Mouse (Mus musculus): ENCODE results near the gene Acot3.
"Not testable (repeated sequence)": the region's sequence is repeated elsewhere in the genome, so short reads cannot be mapped to it uniquely, and the experiment has no call there.

Gene Acot3

GRCm38 (mm10) chr12:84042248-84042647 lies 9.7 kb upstream of the Acot3 start:
- no peak for DNase-seq (ENCODE audit: low spot score)

- no peak for DNase-seq (ENCODE audit: low spot score)
Measured at GRCm38 (mm10) chr12:84044045-84044444, 7.9 kb upstream of the Acot3 start.

GRCm38 (mm10) chr12:84046906-84047305 lies 5.0 kb upstream of the Acot3 start:
- no peak for DNase-seq (ENCODE audit: low spot score)

DNA sequence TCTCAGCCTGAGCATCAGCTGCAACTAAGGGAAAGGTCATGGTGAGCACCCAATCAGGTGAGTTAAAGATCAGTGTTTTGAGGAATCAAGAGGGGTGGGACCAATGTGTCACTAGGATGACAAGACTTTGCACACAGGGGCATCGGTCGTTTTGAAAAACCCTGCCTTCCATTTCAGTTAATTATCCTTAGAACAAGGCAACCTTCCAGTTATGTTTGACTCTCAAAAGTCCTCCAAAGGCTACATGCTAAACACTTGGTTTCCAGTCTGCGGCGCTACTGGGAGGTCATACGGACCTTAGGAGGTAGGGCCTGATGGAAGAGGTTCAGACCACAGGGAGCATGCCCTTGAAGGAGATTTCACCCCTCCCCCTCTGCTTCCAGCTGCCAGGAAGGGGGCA lies 1.2 kb upstream of the Acot3 start:
- not testable (repeated sequence) for DNase-seq (ENCODE audit: low spot score)

DNA sequence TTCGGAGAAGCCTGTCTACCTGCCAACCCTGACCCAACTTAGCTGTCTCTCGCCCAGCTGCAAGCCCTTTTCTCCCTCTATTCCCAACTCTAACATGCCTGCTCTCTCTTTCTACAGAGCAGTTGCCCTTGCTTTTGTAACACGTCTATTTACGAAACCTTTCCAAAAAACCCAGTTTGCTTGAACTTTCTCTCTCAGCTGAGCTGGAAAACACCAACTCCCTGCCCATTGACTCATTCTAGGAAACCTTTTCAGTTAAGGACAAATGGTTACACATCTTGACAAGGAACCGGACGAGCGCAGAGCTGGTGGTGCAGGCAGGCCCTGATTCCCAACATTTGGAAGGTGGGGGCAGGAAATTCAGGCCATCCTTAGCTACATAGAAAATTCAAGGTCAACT lies 665 bp downstream of the Acot3 start:
- no peak for DNase-seq (ENCODE audit: low spot score)

DNA sequence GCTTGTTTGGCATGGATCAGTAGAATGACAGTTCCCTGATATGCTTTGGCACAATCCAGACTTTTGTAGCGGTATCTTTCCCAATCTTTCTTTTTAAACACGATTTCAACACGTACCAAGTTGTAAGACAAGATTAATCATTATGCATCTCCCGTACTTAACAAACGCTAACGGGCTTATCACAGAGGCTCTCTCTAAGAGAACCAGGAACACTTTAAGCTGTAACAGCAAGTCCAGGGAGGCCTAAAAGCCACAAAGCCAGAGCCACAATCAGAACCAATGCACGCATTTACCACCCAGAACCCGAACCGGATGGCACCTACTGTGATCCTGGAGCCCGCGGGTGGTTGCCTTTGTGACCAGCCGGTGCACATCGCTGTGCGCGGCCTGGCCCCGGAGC lies 1.2 kb downstream of the Acot3 start:
- no peak for DNase-seq (ENCODE audit: low spot score)

DNA sequence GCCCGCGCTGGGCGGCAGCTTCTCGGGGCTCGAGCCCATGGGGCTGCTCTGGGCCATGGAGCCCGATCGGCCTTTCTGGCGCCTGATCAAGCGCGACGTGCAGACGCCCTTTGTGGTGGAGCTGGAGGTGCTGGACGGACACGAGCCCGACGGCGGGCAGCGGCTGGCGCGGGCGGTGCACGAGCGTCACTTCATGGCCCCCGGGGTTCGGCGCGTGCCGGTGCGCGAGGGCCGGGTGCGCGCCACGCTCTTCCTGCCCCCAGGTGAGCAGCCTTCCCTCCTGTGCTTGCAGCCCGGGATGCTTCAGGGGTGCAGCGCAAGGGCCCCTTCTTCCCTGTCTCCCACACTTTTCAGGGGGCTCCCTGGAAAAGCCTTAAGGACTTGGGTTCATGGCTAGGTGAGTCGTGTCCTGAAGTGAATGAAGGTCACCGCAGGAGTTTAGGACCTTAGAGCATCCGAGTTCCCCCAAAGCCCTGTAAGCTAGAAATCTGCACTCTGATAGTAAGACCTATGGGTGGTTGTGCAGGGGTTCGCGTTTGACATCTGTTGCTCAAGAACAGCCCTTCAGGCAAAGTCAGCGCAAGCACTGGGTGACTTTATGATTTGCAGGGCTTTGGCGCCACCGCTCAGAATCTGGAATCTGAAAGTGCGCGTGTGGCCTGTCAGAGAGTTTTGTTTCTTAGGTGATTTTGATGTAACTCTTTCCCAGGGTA lies 1.9 kb downstream of the Acot3 start:
- no peak for DNase-seq (ENCODE audit: low spot score)

DNA sequence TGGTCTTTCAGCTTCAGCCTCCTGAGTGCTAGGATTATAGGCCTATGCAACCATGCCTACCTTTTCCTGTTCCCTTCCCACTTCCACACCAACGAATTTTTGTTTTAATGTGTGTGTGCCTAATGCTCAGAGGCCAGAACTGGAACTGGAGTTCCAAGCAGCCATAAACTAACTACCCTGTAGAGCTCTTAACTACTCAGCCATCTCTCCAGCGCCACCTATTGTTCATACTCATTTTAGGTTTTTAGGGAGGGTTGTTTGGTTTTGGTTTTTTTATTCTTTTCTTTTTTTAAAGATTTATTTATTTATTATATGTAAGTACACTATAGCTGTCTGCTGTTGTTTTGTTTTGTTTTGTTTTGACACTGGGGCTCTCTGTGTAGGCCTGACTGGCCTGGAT lies 9.0 kb downstream of the Acot3 start:
- DNase-seq (ENCODE audit: low spot score), result no peak

GRCm38 (mm10) chr12:84062336-84062735 lies 10.4 kb downstream of the Acot3 start:
- DNase-seq (ENCODE audit: low spot score), result no peak

GRCm38 (mm10) chr12:84063228-84063627 lies 11.3 kb downstream of the Acot3 start:
- no peak for DNase-seq (ENCODE audit: low spot score)

GRCm38 (mm10) chr12:84063833-84064232 lies 11.9 kb downstream of the Acot3 start:
- DNase-seq (ENCODE audit: low spot score), result no peak

DNA sequence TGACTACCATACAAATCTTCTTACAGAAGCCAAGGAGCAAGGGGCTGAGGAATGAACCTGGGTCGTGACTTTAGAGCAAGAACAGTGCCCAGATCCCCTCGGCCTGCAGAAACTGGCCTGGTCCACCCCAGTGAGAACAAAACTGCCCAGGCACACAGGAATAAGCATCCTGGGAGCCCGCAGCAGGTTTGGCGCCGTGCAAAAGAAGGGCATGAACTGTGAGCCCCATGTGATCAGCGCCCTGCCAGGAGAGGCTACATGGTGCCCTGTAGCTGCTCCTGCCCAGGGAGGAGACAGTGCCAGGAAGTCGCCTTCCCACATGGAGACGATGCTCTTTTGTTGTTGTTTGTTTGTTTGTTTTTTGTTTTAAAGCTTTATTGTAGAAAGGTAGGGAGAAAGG lies 12.7 kb downstream of the Acot3 start:
- DNase-seq (ENCODE audit: low spot score), result no peak

DNA sequence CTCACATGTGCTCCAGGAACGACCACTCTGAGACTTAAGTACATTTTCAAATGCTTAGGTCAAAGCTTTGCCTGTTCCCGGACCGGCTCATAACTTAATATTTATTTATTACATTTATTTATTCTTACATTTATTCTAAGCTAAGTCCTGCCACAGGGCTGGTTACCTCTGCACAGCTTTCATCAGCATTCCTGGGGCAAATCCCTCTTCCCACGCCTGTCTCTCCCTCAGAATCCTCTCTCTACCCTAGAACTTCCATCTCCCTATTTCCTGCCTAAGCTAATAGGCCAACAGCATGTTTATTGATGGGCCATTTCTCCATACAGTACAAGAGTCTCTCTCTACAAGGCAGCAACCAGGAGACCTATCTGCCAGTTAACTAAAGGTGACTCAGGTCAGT lies 15.8 kb downstream of the Acot3 start:
- DNase-seq (ENCODE audit: low spot score), result no peak

DNA sequence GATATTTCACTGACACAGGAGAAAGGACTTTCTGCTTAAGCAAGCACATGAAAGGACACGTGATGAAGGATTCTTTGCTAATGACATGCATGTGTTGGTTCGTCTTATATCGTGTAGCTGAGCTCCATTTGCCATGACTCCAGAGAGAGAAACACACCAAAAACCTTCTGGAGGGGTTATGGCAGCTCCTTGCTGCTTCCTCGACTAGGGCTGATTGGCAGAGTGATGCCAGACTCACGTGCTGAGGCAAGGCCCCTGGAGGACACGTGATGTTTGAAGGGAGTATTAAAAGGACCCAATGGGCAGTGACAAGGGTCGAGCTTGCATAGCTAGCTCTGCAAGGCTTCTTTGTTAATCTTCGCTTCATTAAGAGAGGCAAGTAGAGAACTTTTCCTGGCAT lies 16.4 kb downstream of the Acot3 start:
- DNase-seq (ENCODE audit: low spot score), result no peak

DNA sequence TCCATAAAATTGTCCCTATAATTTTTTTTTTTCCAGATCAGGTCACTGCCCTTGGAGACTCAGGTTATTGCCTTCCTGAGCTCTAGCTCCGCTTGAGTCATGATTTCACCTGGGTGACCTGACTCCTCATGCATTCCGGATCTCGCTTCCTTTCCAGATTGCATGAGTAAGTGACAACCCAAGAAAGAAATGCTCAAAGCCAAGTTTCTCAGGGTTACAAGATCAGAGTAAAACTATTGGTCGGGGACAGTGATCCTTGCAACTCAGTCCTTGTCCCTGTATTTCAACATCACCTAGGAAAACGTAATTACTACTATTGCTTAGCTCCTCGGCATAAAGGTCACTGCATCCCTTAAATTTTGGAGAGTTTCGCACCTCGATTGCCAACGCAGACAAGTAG lies 17.0 kb downstream of the Acot3 start, which contains the start of gene Acot5:
Gene Acot5, plus strand, starts transcription at position 340 of the 400 bp plus-strand sequence.
- no peak for DNase-seq (ENCODE audit: low spot score)

GRCm38 (mm10) chr12:84069582-84069981 lies 17.6 kb downstream of the Acot3 start:
- peak; percentile 11 for DNase-seq (ENCODE audit: low spot score)

DNA sequence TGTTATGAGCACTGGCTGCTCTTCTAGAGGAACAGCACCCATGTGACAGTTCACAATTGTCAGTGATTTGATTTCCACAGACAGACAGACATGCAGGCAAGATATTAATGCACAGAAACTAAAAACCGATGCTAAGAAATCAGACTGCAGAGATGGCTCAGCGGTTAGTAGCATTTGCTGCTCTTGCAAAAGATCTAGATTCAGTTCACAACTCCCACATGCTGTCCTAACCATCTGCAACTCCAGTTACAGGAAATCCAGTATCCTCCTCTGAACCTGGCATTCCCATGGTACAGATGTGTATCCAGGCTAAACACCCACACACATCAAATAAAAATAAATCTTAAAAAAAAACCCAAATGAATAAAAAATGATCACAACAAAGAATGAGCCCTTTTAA lies 19.8 kb downstream of the Acot3 start:
- DNase-seq (ENCODE audit: low spot score), result no peak

GRCm38 (mm10) chr12:84077371-84077990 lies 25.5 kb downstream of the Acot3 start:
- DNase-seq (ENCODE audit: low spot score), result no peak

GRCm38 (mm10) chr12:84083842-84084241 lies 31.9 kb downstream of the Acot3 start:
- no peak for DNase-seq (ENCODE audit: low spot score)

- no peak for DNase-seq (ENCODE audit: low spot score)
Measured at GRCm38 (mm10) chr12:84084581-84084980, 32.6 kb downstream of the Acot3 start.

GRCm38 (mm10) chr12:84094666-84095065 lies 42.7 kb downstream of the Acot3 start:
- not testable (repeated sequence) for DNase-seq (ENCODE audit: low spot score)

DNA sequence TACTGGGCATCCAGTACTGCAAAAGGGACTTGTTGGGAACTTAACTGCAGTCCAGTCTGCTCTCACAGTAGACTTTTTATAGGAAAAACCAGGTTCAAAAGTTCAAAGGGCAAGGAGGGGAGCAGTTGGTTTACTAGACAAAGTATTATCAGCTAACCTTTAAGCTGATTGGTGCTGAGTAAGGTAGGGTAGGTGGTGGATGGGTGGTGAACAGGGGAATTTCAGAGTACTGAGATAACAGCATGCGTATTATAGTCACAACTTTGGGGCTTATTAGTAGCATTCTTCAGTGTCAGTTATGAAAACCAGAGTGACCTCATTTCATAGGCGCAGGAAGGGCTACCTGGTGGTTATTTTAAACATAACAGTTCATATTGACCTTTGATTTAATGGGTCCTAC lies 47.7 kb downstream of the Acot3 start:
- no peak for DNase-seq (ENCODE audit: low spot score)

- no peak for DNase-seq (ENCODE audit: low spot score)
Measured at GRCm38 (mm10) chr12:84100071-84100470, 48.1 kb downstream of the Acot3 start.
